Mouse (Mus musculus) liver, adult (tissue): Measurements from ENCODE around the gene Lyst.

ENCODE experiments used
- GATA4 ChIP-seq: IDR thresholded peaks from 2 replicates; pipeline ENCODE4 v1.6.1; 2014; ENCODE audit warnings: mild to moderate bottlenecking, low read length; ENCODE audit not compliant: insufficient replicate concordance

Lyst gene

DNA sequence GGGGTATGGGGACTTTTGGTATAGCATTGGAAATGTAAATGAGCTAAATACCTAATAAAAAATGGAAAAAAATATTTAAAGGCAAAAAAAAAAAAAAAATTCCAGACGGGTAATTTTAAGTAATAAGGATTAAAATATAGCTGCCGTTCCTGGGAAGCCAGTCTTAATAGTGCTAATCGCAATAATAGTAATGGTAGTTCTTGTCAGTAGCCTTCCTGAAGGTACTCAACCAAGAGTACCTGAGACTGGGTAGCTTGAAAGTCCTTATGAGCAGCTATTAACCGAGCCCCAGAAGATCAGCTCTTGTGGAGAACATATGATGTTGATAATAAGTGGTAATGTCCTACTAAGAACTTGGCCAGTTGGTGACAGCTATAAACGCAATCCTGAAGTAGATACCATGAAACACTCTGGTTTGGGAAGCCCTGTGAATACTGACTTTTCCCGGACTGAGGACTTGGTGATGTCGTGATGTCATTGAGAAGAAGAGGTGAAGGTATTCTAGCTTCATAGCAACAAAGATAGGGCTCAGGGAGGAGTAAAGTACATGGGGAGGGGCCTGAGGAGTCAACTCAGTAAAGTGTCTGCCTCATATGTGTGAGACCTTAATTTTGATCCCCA, 6.3 kb downstream of the Lyst start:
- no peak for TF ChIP-seq GATA4

DNA sequence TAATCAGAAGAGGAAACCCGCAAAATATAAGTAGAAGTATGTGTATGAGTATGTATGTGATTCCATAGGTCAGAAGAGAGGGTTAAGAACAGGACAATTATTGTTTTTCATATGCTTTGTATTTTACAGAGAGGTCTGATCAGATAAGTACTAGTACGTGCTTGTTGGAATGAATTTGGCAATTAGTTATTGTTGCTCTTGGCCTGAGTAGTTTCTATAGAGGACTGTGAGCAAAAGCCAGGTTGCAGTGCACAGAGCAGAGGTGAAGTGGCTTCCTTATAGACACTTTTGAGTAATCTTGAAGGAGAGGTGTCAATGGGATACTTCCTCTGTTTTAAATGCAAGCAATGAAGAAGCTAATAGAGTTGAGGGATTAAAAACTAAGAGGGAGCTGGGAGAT, 7.7 kb downstream of the Lyst start:
- TF ChIP-seq GATA4, result no peak

- no peak for TF ChIP-seq GATA4
These were observed 11.2 kb downstream of the Lyst start for GRCm38 (mm10) chr13:13601407-13601806.

DNA sequence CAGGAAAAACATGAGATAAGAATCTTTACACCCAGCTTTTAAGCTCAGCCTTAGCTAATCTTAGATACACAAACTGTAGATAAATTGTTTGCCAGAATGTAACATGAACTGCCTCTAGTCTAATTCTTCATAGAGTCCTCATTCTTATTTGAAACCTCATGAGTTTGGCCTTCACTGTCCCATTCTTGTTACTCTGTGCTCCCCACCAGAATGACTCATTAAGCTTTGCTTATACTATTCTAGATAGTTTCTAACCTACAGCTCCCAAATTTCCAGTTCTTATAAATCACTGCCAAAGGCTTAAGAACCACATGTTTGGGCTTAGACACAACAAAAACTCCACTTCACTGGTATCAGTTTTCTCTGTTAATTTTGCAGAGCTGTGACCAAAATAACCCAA, 16.0 kb downstream of the Lyst start:
- no peak for TF ChIP-seq GATA4

GRCm38 (mm10) chr13:13608311-13608710, 18.1 kb downstream of the Lyst start:
- no peak for TF ChIP-seq GATA4

- TF ChIP-seq GATA4, result no peak
These were observed 19.5 kb downstream of the Lyst start for GRCm38 (mm10) chr13:13609655-13610054.

- no peak for TF ChIP-seq GATA4
These were observed 22.7 kb downstream of the Lyst start for GRCm38 (mm10) chr13:13612882-13613281.

DNA sequence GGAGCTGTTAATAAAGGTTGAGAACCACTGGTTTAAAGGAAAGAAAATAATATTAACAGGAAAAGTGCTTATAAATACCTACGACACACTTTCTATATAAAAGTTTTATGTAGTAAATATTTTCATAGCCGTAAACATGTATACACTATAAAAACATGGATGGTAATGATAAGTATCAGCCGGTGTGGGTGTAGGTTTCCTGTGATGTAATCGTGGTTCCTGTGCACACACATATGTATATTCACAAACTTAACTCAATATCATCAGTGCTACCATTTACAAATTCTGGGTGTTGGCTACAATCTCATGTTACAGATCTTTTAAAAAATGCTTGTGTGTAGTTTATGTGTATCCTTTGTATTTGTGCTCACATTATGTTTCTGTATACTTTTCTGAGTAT, 24.0 kb downstream of the Lyst start:
- no peak for TF ChIP-seq GATA4

GRCm38 (mm10) chr13:13621456-13621855, 31.3 kb downstream of the Lyst start:
- no peak for TF ChIP-seq GATA4

DNA sequence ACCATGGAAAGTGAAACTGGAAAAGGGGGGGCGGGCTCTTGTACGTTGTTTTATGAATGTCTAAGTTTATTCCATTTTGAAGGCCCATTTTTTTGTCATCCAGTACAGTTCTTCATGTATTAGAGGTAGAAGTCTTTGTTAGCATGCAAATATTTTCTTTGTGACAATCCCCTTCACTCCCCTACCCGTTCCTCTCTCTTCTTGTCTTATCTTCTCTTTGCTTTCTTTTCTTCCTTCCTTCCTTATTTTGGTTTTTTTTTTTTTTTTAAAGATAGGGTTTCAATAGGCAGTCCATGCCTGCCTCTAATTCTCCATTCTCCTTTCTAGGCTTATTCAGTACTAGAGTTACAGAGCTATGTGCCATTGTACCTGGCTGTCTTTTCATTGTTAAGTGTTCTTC, 32.4 kb downstream of the Lyst start:
- TF ChIP-seq GATA4, result no peak

DNA sequence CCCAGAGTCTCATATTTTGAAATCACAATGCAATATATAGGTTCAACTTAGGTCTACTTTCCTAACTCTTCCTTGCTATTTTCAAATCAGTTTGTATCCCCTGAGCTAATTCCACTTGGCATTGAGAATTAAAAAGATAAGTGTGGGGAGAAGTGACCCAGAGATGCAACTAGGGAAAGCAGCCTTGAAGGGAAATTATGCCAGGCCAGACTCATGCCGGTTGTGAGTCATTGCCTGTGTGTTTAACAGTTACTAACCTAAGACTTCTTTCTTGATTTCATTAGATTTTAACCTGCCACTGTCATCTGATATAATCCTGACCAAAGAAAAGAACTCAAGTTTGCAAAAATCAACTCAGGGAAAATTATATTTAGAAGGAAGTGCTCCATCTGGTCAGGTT, 43.5 kb downstream of the Lyst start:
- no peak for TF ChIP-seq GATA4

- no peak for TF ChIP-seq GATA4
These were observed 44.5 kb downstream of the Lyst start for GRCm38 (mm10) chr13:13634706-13635105.

DNA sequence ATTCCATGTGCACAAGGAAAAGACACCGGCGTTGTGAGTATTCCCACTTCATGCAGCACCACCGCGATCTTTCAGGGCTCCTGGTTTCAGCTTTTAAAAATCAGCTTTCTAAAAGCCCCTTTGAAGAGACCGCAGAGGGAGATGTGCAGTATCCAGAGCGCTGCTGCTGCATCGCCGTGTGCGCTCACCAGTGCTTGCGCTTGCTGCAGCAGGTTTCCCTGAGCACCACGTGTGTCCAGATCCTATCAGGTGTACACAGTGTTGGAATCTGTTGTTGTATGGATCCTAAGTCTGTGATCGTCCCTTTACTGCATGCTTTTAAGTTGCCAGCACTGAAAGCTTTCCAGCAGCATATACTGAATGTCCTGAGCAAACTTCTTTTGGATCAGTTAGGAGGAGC, 45.0 kb downstream of the Lyst start:
- no peak for TF ChIP-seq GATA4

- no peak for TF ChIP-seq GATA4
These were observed 47.4 kb downstream of the Lyst start for GRCm38 (mm10) chr13:13637577-13637976.

- TF ChIP-seq GATA4, result no peak
These were observed 47.8 kb downstream of the Lyst start for GRCm38 (mm10) chr13:13637981-13638380.

DNA sequence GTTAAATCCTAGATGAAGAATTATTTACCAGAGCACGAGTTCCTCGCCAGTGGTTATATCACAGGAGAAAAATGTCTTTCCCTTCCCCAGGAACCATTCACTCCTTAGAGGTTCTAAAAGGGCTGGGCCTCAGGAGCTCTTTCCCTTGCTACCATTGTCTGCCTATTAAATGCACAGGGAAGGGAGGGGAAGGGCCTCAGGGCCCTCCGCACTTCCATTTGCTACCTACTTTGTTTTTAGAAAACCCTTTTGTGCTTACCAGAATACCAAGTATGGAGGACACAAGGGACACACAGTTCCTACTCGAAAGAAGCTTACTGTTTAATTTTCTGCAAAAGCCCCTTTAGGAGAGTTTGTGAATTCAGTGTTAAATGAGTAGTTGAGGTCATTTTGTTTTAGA, 48.5 kb downstream of the Lyst start:
- no peak for TF ChIP-seq GATA4

GRCm38 (mm10) chr13:13647296-13647695, 57.1 kb downstream of the Lyst start:
- TF ChIP-seq GATA4, result no peak
